Mouse (Mus musculus) heart, embryonic 11.5 days (tissue): Measurements from ENCODE around the gene Copg1. TPM values are rescaled to one million over a fixed set of nuclear protein-coding genes. Genes with fewer than 3 reads are reported as not detected.
A peak's percentile ranks its signal among the peaks of the same experiment; 100 is the strongest.

Source experiments
- ATAC-seq: fragments of 200-750 bp; cut with Nextera tagmentation; replicated peaks from 2 replicates; pipeline ENCODE4 v1.8.0; 2017; ENCODE audit warnings: moderate library complexity; ENCODE audit not compliant: insufficient number of reproducible peaks, low FRiP score, low TSS enrichment
- H3K27ac ChIP-seq: fragments of 300-500 bp; sonication (generic); 2 replicates; pipeline ENCODE4 v1.5.1; 2014; ENCODE audit warnings: mild to moderate bottlenecking, low read depth, low read length
- H3K27me3 ChIP-seq: fragments of 300-500 bp; sonication (generic); 2 replicates; pipeline ENCODE4 v1.6.1; 2014; ENCODE audit warnings: mild to moderate bottlenecking, low read length, mixed read lengths; ENCODE audit not compliant: control insufficient read depth, insufficient read depth
- H3K36me3 ChIP-seq: fragments of 300-500 bp; sonication (generic); 2 replicates; pipeline ENCODE4 v1.6.1; 2014; ENCODE audit warnings: mild to moderate bottlenecking, low read length, moderate library complexity, mixed read lengths; ENCODE audit not compliant: control insufficient read depth, insufficient read depth
- H3K4me1 ChIP-seq: fragments of 300-500 bp; sonication (generic); 2 replicates; pipeline ENCODE4 v1.6.1; 2014; ENCODE audit warnings: low read length; ENCODE audit not compliant: control insufficient read depth, insufficient read depth
- H3K4me2 ChIP-seq: fragments of 300-500 bp; sonication (generic); 2 replicates; pipeline ENCODE4 v1.6.1; 2014; ENCODE audit warnings: mild to moderate bottlenecking, moderate library complexity
- H3K4me3 ChIP-seq: fragments of 300-500 bp; sonication (generic); 2 replicates; pipeline ENCODE4 v1.5.1; 2014; ENCODE audit warnings: low read depth, low read length
- H3K9ac ChIP-seq: fragments of 300-500 bp; sonication (generic); 2 replicates; pipeline ENCODE4 v1.6.1; 2014; ENCODE audit warnings: mild to moderate bottlenecking, low read depth, low read length, moderate library complexity
- H3K9me3 ChIP-seq: fragments of 300-500 bp; sonication (generic); replicated peaks from 2 replicates; pipeline ENCODE4 v1.6.1; 2016; ENCODE audit warnings: low read length; ENCODE audit not compliant: control insufficient read depth
- WGBS: fragments of 180-500 bp; shearing (Covaris S2); extraction: QIAGEN DNeasy Blood & Tissue Kit; methylation state at CpG from one replicate; pipeline ENCODE4 v1.1.7; 2014; ENCODE audit not compliant: insufficient replicate concordance; 5-methylcytosine and 5-hydroxymethylcytosine counted together
- polyA plus RNA-seq: library from polyadenylated mRNA; unstranded; fragments of >200 nt; fragmentation: Nextera tagmentation; extraction: Ambion mirVana; gene quantifications from 2 replicates; pipeline ENCODE4 v1.2.1, GENCODE M21; 2014

Copg1 gene
- polyA plus RNA-seq, 1 experiment from 2014 or later: 118 TPM

DNA sequence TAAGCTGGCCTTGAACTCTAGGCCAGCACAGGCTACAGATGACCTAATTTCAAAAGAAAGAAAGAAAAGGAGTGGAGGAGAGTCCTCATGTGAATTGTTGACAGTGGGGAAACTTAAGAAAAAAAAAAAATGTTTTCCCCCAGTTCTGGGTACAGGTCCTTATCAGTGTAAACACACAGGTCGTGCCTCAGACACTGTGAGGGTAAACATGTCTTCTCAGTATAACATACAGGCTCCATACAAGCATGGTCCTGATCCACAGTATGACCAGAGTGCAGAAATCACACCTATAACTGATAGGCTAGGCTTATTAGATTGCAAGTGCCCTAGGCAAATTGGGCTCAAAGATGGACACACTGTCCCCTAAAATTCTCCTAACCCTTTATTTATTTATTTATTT, 17.2 kb upstream of the Copg1 start:
- no peaks in the 10 kb centered on the region for H3K27me3 ChIP-seq
- ATAC-seq: no peak
- no peaks in the 10 kb centered on the region for H3K36me3 ChIP-seq
- H3K9ac ChIP-seq: no peak overlapping the region
- no peak overlapping the region for H3K4me2 ChIP-seq
- 32% methylated on average over 1 of the region's 1 CpGs for WGBS
- no peak overlapping the region for H3K4me3 ChIP-seq
- no peaks in the 10 kb centered on the region for H3K9me3 ChIP-seq
- no peaks in the 10 kb centered on the region for H3K4me1 ChIP-seq
- H3K27ac ChIP-seq: no peak overlapping the region

DNA sequence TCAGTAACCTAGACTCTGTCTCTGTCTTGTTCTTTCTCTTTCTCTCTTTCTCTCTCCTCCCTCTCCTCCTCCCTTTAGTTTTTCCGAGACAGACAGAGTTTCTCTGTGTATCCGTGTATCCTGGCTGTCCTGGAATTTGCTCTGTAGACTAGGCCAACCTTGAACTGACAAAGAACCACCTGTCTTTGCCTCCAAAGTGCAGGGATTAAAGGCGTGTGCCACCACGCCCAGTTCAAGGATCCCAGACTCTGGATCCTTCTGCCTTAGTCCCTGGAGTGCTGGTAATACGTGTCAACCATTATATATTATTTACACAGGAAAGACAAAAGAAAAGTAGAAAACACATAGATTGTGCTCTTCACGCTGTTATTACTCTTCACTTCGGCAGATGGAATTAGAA, 16.4 kb upstream of the Copg1 start:
- H3K27me3 ChIP-seq: no peaks in the 10 kb centered on the region
- 81% methylated on average over 7 of the region's 7 CpGs for WGBS
- H3K9ac ChIP-seq: no peak overlapping the region
- no peak overlapping the region for H3K27ac ChIP-seq
- no peaks in the 10 kb centered on the region for H3K4me1 ChIP-seq
- no peaks in the 10 kb centered on the region for H3K36me3 ChIP-seq
- no peak overlapping the region for H3K4me2 ChIP-seq
- no peak overlapping the region for H3K4me3 ChIP-seq
- H3K9me3 ChIP-seq: no peaks in the 10 kb centered on the region
- ATAC-seq: no peak

DNA sequence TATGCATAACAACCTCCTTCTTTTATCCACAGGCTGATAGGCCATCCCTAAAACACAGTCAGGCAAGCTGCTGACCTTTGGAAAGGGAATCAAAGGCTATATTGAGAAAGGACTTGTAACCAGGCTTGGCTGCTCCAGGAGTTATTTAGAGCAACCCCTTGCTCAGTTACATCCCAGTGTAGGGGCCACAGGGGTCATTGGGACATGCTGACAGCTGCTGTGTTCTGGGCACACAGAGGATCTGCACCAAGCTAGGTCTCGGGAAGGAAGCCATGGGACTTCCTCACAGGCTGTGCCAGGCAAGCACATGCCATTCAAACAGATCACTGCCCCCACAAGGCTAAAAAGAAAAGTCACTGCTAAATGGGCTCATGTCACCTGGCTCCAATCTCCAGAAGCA, 14.5 kb upstream of the Copg1 start:
- H3K9me3 ChIP-seq: no peaks in the 10 kb centered on the region
- H3K36me3 ChIP-seq: no peaks in the 10 kb centered on the region
- H3K4me2 ChIP-seq: no peak overlapping the region
- no peak overlapping the region for H3K27ac ChIP-seq
- H3K9ac ChIP-seq: no peak overlapping the region
- no peaks in the 10 kb centered on the region for H3K27me3 ChIP-seq
- no peak overlapping the region for H3K4me3 ChIP-seq
- 26% methylated on average over 1 of the region's 1 CpGs for WGBS
- no peak for ATAC-seq
- H3K4me1 ChIP-seq: no peaks in the 10 kb centered on the region

DNA sequence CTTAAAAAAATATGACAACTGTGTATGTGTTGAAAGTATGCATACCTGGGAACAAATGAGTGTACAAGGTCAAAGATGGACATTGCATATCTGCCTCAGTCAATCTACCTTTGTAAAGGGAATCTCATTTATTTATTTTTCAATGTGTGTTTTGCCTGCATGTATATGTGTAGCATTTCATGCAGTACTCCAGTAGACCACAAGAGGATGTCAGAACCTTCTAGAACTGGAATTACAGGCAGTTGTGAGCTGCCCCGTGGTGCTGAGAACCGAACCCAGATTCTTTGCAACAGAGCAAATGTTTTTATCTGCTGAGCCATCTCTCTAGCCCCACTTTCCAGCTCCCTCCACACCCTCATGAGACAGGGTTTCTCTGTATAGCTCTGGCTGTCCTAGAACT, 13.7 kb upstream of the Copg1 start:
- H3K9ac ChIP-seq: no peak overlapping the region
- WGBS: 83% methylated on average over 2 of the region's 2 CpGs
- no peak for ATAC-seq

DNA sequence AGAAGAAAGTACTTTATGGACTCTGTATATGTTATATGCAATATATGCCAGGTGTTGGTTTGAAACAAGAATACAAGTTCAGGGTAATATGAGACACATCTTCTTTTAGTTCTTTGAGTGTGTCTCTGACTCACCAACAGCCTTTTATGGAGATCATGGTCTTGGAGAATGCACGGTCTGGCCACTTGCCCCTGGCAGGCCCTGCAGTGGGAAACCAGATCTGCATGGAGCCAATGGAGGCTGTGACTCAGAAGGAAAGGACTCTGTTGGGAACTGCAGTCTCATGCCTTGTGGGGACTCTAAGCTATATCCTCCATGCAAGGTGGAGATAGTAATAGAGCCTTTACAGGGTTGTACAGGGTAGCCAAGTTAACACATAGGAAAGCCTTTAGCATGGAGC, 12.5 kb upstream of the Copg1 start:
- Histone ChIP-seq H3K4me2 (no peak overlapping the region), H3K4me3 (no peak overlapping the region), H3K4me1 (no peaks in the 10 kb centered on the region), H3K9me3 (no peaks in the 10 kb centered on the region), H3K9ac (no peak overlapping the region), H3K36me3 (no peaks in the 10 kb centered on the region), H3K27me3 (no peaks in the 10 kb centered on the region), H3K27ac (no peak overlapping the region)
- WGBS: 60% methylated on average over 1 of the region's 1 CpGs
- no peak for ATAC-seq

More for the DNA sequence above, 13.7 kb upstream of the Copg1 start:
- no peaks in the 10 kb centered on the region for H3K4me1 ChIP-seq
- no peaks in the 10 kb centered on the region for H3K36me3 ChIP-seq
- H3K9me3 ChIP-seq: no peaks in the 10 kb centered on the region
- no peaks in the 10 kb centered on the region for H3K27me3 ChIP-seq
- H3K4me2 ChIP-seq: no peak overlapping the region
- no peak overlapping the region for H3K27ac ChIP-seq
- H3K4me3 ChIP-seq: no peak overlapping the region

DNA sequence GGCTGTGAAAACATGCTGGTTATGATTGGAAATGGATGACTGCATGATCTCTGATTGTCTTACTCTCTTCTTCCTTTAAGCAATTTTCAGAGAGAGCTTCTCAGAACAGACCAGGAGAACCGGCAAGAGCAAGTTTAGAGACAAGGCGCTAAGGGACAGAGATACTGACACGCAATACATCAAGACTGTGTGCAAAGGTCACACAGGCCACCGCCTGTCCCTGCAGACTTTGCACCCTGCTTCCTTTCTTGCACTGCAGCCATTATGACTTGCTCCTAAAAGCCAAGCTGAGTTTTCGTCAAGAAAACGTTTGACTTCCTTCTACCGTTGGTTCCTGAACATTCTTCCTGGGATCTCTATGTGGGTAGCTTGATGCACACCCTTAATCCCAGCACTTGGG, 12.1 kb upstream of the Copg1 start:
- 85% methylated on average over 7 of the region's 7 CpGs for WGBS
- Histone ChIP-seq H3K9ac (no peak overlapping the region), H3K4me3 (no peak overlapping the region), H3K4me1 (no peaks in the 10 kb centered on the region), H3K27ac (no peak overlapping the region), H3K4me2 (no peak overlapping the region), H3K9me3 (no peaks in the 10 kb centered on the region), H3K27me3 (no peaks in the 10 kb centered on the region), H3K36me3 (no peaks in the 10 kb centered on the region)
- ATAC-seq: no peak

DNA sequence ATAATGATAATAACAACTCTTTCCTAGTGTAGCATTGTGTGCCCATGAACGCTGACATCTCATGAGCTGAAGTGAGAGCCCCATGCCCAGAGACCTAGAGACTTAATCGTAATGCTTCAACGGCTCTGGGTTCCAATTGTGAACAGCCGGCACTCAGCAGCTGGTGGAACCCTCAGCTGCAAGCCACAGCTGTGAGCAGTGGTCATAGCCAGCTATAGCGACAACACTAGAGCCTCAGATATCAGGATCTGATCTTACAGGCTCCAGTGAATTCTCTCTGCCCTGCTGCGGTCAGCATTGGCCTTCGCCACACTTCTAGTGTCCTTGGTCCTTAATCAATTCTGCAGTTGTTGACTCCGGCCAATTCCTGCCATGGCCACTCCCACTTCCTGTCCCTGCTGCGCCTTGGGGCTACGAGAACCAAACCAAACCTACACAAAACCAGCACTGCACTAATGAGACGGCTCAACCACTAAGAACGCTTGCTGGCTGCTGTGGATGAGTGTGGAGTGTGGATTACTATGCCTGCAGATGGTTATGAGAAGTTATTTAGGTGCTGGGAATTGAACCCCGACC, 11.5 kb upstream of the Copg1 start:
- Histone ChIP-seq H3K9me3 (no peaks in the 10 kb centered on the region), H3K27me3 (no peaks in the 10 kb centered on the region), H3K9ac (no peak overlapping the region), H3K4me3 (no peak overlapping the region), H3K4me2 (peak overlapping the region; percentile 19), H3K27ac (no peak overlapping the region), H3K4me1 (no peaks in the 10 kb centered on the region), H3K36me3 (no peaks in the 10 kb centered on the region)
- no peak for ATAC-seq
- WGBS: 63% methylated on average over 13 of the region's 13 CpGs

DNA sequence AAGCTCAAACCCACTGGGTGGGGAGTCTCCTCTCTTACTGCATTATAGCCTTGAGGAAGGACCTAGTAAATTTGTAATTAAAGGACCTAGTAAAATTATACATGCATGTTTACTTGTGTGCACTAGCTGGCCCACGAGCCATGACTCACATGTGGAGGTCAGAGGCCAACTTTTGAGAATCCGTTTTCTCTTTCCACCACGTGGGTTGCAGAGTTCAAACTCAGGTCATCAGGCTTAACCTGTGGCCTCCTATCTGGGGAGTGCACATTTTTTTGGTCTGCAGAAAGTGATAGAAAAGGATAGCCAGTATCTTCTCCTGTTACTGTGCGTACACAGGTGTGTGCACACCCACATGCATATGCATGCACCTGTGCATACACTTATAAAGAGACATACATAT, 8.6 kb upstream of the Copg1 start:
- no peak for ATAC-seq
- H3K4me3 ChIP-seq: no peak overlapping the region
- H3K4me2 ChIP-seq: no peak overlapping the region
- no peaks in the 10 kb centered on the region for H3K9me3 ChIP-seq
- no peaks in the 10 kb centered on the region for H3K27me3 ChIP-seq
- 42% methylated on average over 4 of the region's 4 CpGs for WGBS
- no peaks in the 10 kb centered on the region for H3K4me1 ChIP-seq
- no peak overlapping the region for H3K27ac ChIP-seq
- no peak overlapping the region for H3K9ac ChIP-seq
- no peaks in the 10 kb centered on the region for H3K36me3 ChIP-seq

DNA sequence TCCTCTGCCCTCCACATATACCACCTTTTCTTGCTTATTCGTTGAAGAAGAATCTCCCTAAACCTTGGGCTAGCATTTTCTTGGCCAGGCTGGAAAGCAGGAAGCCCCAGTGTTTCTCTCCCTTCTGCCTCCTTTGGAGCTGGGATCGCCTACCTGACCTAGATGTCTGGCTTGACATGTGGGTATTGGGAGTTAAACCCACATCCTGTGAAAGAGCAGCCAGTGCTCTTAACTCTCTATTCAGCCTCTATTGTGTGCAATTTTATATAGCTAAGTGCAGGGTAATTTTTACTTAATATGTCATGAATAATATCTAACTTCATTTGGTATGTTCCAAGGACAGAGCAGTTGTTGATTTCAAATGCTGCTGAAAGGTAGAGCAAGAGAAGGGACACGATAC, 8.0 kb upstream of the Copg1 start:
- H3K36me3 ChIP-seq: no peaks in the 10 kb centered on the region
- H3K9ac ChIP-seq: no peak overlapping the region
- H3K4me1 ChIP-seq: no peaks in the 10 kb centered on the region
- ATAC-seq: no peak
- no peaks in the 10 kb centered on the region for H3K9me3 ChIP-seq
- H3K4me3 ChIP-seq: no peak overlapping the region
- no peak overlapping the region for H3K27ac ChIP-seq
- WGBS: 63% methylated on average over 3 of the region's 3 CpGs
- no peaks in the 10 kb centered on the region for H3K27me3 ChIP-seq
- H3K4me2 ChIP-seq: no peak overlapping the region
